Mouse (Mus musculus): ENCODE results near the gene Pkn3.
"Not testable (repeated sequence)": the region's sequence is repeated elsewhere in the genome, so short reads cannot be mapped to it uniquely, and the experiment has no call there.

The Pkn3 gene

DNA sequence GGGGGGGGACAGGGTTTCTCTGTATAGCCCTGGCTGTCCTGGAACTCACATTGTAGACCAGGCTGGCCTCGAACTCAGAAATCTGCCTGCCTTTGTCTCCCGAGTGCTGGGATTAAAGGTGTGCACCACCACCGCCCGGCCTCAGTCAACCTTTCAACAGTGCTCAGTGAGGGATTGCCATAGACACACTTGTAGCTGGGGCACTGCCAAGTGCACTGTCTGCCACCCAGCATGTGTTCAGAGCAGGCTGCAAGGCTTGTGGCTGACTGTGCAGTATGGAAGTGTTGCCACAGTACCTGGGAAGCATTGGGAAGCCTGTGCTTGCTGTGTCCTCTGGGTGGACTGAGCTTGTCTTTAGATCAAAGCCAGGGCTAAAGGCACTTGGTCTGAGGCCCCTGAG, 62.5 kb downstream of the Pkn3 start:
- not testable (repeated sequence) for DNase-seq (ENCODE audit: low read depth, low spot score)

All from CD4-positive, CD25-positive, alpha-beta regulatory T cell, adult 2 months (primary cell).